Mouse (Mus musculus) CH12.LX (cell line): ENCODE data around the gene Sbno1. TPM values are rescaled to one million over a fixed set of nuclear protein-coding genes. Genes with fewer than 3 reads are reported as not detected.

ENCODE experiments used
- DNase-seq: peaks from one replicate; pipeline ENCODE4 v3.0.0-alpha.2; 2013; ENCODE audit errors: extremely low read depth
- H3K27ac ChIP-seq: 2 replicates; pipeline ENCODE4 v1.5.1; 2012; ENCODE audit warnings: low read depth, mild to moderate bottlenecking, control low read depth, moderate library complexity; ENCODE audit not compliant: insufficient read depth
- H3K27me3 ChIP-seq: replicated peaks from 2 replicates; pipeline ENCODE3; 2012; ENCODE audit warnings: inconsistent platforms
- H3K36me3 ChIP-seq, 2 experiments: replicated peaks in 1 of 2; 2 replicates each; pipeline versions ENCODE3 to v1.6.1; 2012; ENCODE audit warnings: inconsistent platforms in 1 of 2, low read length in 1 of 2, mild to moderate bottlenecking in 1 of 2, mixed read lengths in 1 of 2, moderate library complexity in 1 of 2; ENCODE audit not compliant: control insufficient read depth in 1 of 2, insufficient read depth in 1 of 2
- H3K4me1 ChIP-seq, 2 experiments: 2 replicates each; pipeline ENCODE4 v1.6.1; 2012; ENCODE audit warnings: inconsistent platforms in 1 of 2, moderate library complexity in 1 of 2; ENCODE audit not compliant: insufficient read depth in 2 of 2, control insufficient read depth in 1 of 2
- H3K4me2 ChIP-seq: 2 replicates; pipeline ENCODE4 v1.6.1; 2012; ENCODE audit warnings: low read depth, mild to moderate bottlenecking, control low read depth; ENCODE audit not compliant: poor library complexity, insufficient read depth, severe bottlenecking
- H3K4me3 ChIP-seq, 3 experiments: fragments of 150-350 bp in 1 of 3; sonication (generic) in 1 of 3; replicated peaks in 1 of 3; 2 replicates each; pipeline versions ENCODE3 to v1.5.1; 2011 to 2012; ENCODE audit warnings: low read depth in 2 of 3, low read length in 2 of 3, mild to moderate bottlenecking in 2 of 3, moderate library complexity in 2 of 3, control low read depth in 1 of 3, improper control_type of control experiment in 1 of 3, inconsistent platforms in 1 of 3, mixed read lengths in 1 of 3; ENCODE audit not compliant: poor library complexity in 1 of 3
- H3K79me2 ChIP-seq: replicated peaks from 2 replicates; pipeline ENCODE4 v1.6.1; 2012; ENCODE audit warnings: mild to moderate bottlenecking, moderate library complexity; ENCODE audit not compliant: control insufficient read depth, poor library complexity, insufficient read depth, severe bottlenecking; ENCODE audit errors: extremely low read depth
- H3K9ac ChIP-seq: 2 replicates; pipeline ENCODE4 v1.6.1; 2012; ENCODE audit warnings: low read depth, mild to moderate bottlenecking, control low read depth, moderate library complexity; ENCODE audit not compliant: insufficient read depth
- H3K9me3 ChIP-seq: replicated peaks from 2 replicates; pipeline ENCODE3; 2012; ENCODE audit warnings: low read length, inconsistent platforms, mixed read lengths
- CHD2 ChIP-seq: IDR thresholded peaks from 2 replicates; pipeline ENCODE4 v1.6.1; 2011; ENCODE audit warnings: low read length, improper control_type of control experiment
- CTCF ChIP-seq, 2 experiments: IDR thresholded peaks in 1 of 2; conservative IDR thresholded peaks in 1 of 2; 2 replicates each; pipeline ENCODE4 v1.5.1; 2011 to 2012; ENCODE audit warnings: low read depth in 2 of 2, low read length in 2 of 2, improper control_type of control experiment in 1 of 2, inconsistent platforms in 1 of 2, mild to moderate bottlenecking in 1 of 2, moderate library complexity in 1 of 2
- E2F4 ChIP-seq: IDR thresholded peaks from 2 replicates; pipeline ENCODE4 v1.6.1; 2011; ENCODE audit warnings: low read depth, low read length, improper control_type of control experiment; ENCODE audit not compliant: insufficient replicate concordance
- ELF1 ChIP-seq: IDR thresholded peaks from 2 replicates; pipeline ENCODE4 v1.6.1; 2014; ENCODE audit warnings: low read depth, mild to moderate bottlenecking, inconsistent platforms, low read length, improper control_type of control experiment
- EP300 ChIP-seq: IDR thresholded peaks from 2 replicates; pipeline ENCODE4 v1.6.1; 2011; ENCODE audit warnings: low read length, improper control_type of control experiment
- ETS1 ChIP-seq: conservative IDR thresholded peaks from 2 replicates; pipeline ENCODE4 v1.6.1; 2012; ENCODE audit warnings: low read depth, mild to moderate bottlenecking, inconsistent platforms, low read length, improper control_type of control experiment, moderate library complexity
- GABPA ChIP-seq: IDR thresholded peaks from 2 replicates; pipeline ENCODE4 v1.6.1; 2012; ENCODE audit warnings: low read depth, low read length, improper control_type of control experiment, inconsistent platforms; ENCODE audit not compliant: insufficient replicate concordance
- IRF4 ChIP-seq: IDR thresholded peaks from 2 replicates; pipeline ENCODE4 v1.6.1; 2014; ENCODE audit warnings: low read depth, mild to moderate bottlenecking, inconsistent platforms, low read length, improper control_type of control experiment
- JUN ChIP-seq: IDR thresholded peaks from 2 replicates; pipeline ENCODE4 v1.6.1; 2011; ENCODE audit warnings: low read depth, mild to moderate bottlenecking, low read length, improper control_type of control experiment, moderate library complexity; ENCODE audit not compliant: insufficient read depth
- KAT2A ChIP-seq: IDR thresholded peaks from 2 replicates; pipeline ENCODE4 v1.6.1; 2012; ENCODE audit warnings: low read length, improper control_type of control experiment, inconsistent platforms; ENCODE audit not compliant: insufficient replicate concordance
- MAX ChIP-seq: IDR thresholded peaks from 2 replicates; pipeline ENCODE4 v1.6.1; 2011; ENCODE audit warnings: low read length, improper control_type of control experiment
- MAZ ChIP-seq: IDR thresholded peaks from 2 replicates; pipeline ENCODE4 v1.6.1; 2012; ENCODE audit warnings: low read depth, mild to moderate bottlenecking, inconsistent platforms, low read length, improper control_type of control experiment, moderate library complexity
- MEF2A ChIP-seq: IDR thresholded peaks from 2 replicates; pipeline ENCODE4 v1.6.1; 2014; ENCODE audit warnings: low read depth, mild to moderate bottlenecking, inconsistent platforms, low read length, improper control_type of control experiment, borderline replicate concordance
- MXI1 ChIP-seq: IDR thresholded peaks from 2 replicates; pipeline ENCODE4 v1.6.1; 2011; ENCODE audit warnings: mild to moderate bottlenecking, low read depth, low read length, improper control_type of control experiment
- MYC ChIP-seq: IDR thresholded peaks from 2 replicates; pipeline ENCODE4 v1.6.1; 2011; ENCODE audit warnings: low read depth, mild to moderate bottlenecking, improper control_type of control experiment, low read length
- NELFE ChIP-seq: IDR thresholded peaks from 2 replicates; pipeline ENCODE4 v1.6.1; 2011; ENCODE audit warnings: low read depth, low read length, improper control_type of control experiment
- PAX5 ChIP-seq: IDR thresholded peaks from 2 replicates; pipeline ENCODE4 v1.6.1; 2012; ENCODE audit warnings: low read length, inconsistent platforms, mixed read lengths
- POLR2A ChIP-seq: IDR thresholded peaks from 2 replicates; pipeline ENCODE4 v1.6.1; 2011; ENCODE audit warnings: low read depth, mild to moderate bottlenecking, improper control_type of control experiment, low read length
- SIN3A ChIP-seq: IDR thresholded peaks from 2 replicates; pipeline ENCODE4 v1.6.1; 2012; ENCODE audit warnings: low read length, improper control_type of control experiment, inconsistent platforms
- SMC3 ChIP-seq: IDR thresholded peaks from 2 replicates; pipeline ENCODE4 v1.6.1; 2011; ENCODE audit warnings: low read depth, low read length, improper control_type of control experiment
- TCF12 ChIP-seq: IDR thresholded peaks from 2 replicates; pipeline ENCODE4 v1.6.1; 2014; ENCODE audit warnings: low read depth, mild to moderate bottlenecking, inconsistent platforms, low read length, improper control_type of control experiment
- UBTF ChIP-seq: IDR thresholded peaks from 2 replicates; pipeline ENCODE4 v1.6.1; 2012; ENCODE audit warnings: low read depth, mild to moderate bottlenecking, inconsistent platforms, low read length, improper control_type of control experiment, moderate library complexity
- USF1 ChIP-seq: IDR thresholded peaks from 2 replicates; pipeline ENCODE4 v1.6.1; 2014; ENCODE audit warnings: low read depth, mild to moderate bottlenecking, inconsistent platforms, low read length, improper control_type of control experiment
- dilution Hi-C: fragments of 300-500 bp; cut with MboI; formaldehyde crosslinking; loops from 2 replicates; pipeline ENCODE4 v1.14.3; 2020; ENCODE audit warnings: low sequenced_read_pairs; ENCODE audit not compliant: extremely low pct_unique_long_range_greater_than_20kb, extremely low pct_ligation_motif_present
- in situ Hi-C: fragments of 300-500 bp; cut with MboI; formaldehyde crosslinking; loops from 3 replicates; pipeline ENCODE4 v1.14.3; 2019; ENCODE audit warnings: low sequenced_read_pairs, low pct_ligation_motif_present, low pct_unique_long_range_greater_than_20kb, mixed read lengths
- polyA plus RNA-seq: library from polyadenylated mRNA; unstranded; fragments of >175 nt; gene quantifications from 2 replicates; pipeline ENCODE4 v1.2.1, GENCODE M21; 2012; ENCODE audit warnings: low read depth; ENCODE audit not compliant: insufficient read length
- total RNA-seq, 2 experiments: library from RNA; depleted of rRNA; stranded (reverse); fragments of 300-350 nt in 1 of 2; fragments of >200 nt in 1 of 2; gene quantifications; 2 replicates each; pipeline ENCODE4 v1.2.3; 2012 to 2014

Gene Sbno1
- total and polyA plus RNA-seq, 3 experiments, result 35.0 to 48.5 (median 38.3) TPM

DNA sequence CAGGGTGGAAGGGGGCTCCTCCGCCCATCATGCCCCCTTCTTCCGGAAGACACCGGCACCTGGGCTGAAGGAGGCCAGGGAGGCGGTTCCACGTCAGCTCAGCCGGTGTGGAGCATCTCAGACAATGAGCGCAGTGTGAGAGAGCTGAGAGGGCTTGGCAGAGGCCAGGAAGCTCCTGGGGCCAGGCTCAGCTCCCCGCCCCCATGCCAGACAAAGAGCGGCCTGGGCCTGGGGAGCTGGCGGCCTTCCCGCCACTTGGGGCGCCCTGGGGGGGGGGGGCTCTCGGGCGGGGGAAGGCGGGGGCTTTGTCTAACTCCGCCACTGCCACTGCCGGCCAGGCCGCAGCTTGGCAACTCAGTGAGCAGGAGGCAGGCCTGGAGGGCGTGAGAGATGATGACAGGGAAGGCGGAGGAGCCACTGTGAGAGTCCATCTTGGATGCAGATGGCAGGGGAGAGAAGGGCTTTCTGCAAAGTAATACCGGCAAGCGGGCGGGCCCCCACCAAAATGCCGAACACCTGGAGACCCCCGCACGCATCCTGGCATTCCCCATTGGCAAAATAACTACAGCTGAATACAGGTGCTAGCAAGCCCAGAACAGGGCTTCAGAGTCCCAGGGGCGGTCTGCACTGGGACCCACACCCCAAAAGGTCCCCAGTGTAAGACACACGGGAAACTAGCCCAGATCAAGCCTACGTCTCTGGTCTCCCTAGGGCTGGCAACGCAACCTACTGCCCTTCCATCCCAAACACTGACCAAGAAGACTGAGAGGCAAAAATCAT is 73.5 kb downstream of the Sbno1 start:
- peak overlapping the region; percentile 38 to 82 (median 78) for H3K4me3 ChIP-seq
- peaks cover 17 to 24% of the 10 kb centered on the region in 2 experiments for H3K4me1 ChIP-seq
- H3K4me2 ChIP-seq, result peak overlapping the region; percentile 81
- 0 out of 2 replicates have a peak, but pooled peaks have one; percentile 9 for TF ChIP-seq IRF4
- TF ChIP-seq CHD2, result peak; percentile 61
- TF ChIP-seq GABPA, result no peak
- peak; percentile 49 for TF ChIP-seq ELF1
- TF ChIP-seq SMC3, result no peak
- no peak for TF ChIP-seq USF1
- TF ChIP-seq MAX, result no peak
- TF ChIP-seq MEF2A, result no peak
- TF ChIP-seq TCF12, result peak; percentile 31; the same call in 1 of the 2 replicates
- peak; percentile 64 for TF ChIP-seq POLR2A
- TF ChIP-seq CTCF (conservative IDR thresholded peaks at IDR 0.05 in 1 of 2, IDR thresholded peaks at IDR 0.05 in 1 of 2; ENCODE audit: low read depth in 2 of 2, low read length in 2 of 2), result peak in 1 of 2 experiments; percentile 17; a peak in 1 of 4 replicates
- TF ChIP-seq EP300, result no peak
- peak; percentile 37; the same call in 1 of the 2 replicates for TF ChIP-seq NELFE
- TF ChIP-seq JUN, result no peak
- TF ChIP-seq MYC, result no peak
- TF ChIP-seq KAT2A, result 0 out of 2 replicates have a peak, but pooled peaks have one; percentile 13
- no peak for TF ChIP-seq E2F4
- TF ChIP-seq SIN3A, result peak; percentile 57; the same call in 1 of the 2 replicates
- peak; percentile 64; the same call in 1 of the 2 replicates for TF ChIP-seq MAZ
- TF ChIP-seq MXI1, result 0 out of 2 replicates have a peak, but pooled peaks have one; percentile 39
- no peak for TF ChIP-seq ETS1
- no peak for TF ChIP-seq PAX5
- 0 out of 2 replicates have a peak, but pooled peaks have one; percentile 37 for TF ChIP-seq UBTF
- H3K9me3 ChIP-seq, result no peaks in the 10 kb centered on the region
- peak overlapping the region; percentile 83 for H3K27ac ChIP-seq
- H3K79me2 ChIP-seq, result peaks cover 37% of the 10 kb centered on the region
- in situ Hi-C loops (loop anchor here (10.0 kb wide), 1 partner anchor 202 kb away; the partner anchor contains the start of gene Ddx55), dilution Hi-C loops (no loop called here)
- peak overlapping the region; percentile 99 for H3K9ac ChIP-seq
- peaks cover 21 to 33% of the 10 kb centered on the region in 2 experiments for H3K36me3 ChIP-seq
- no peaks in the 10 kb centered on the region for H3K27me3 ChIP-seq
- peak; percentile 78 for DNase-seq
